Mouse (Mus musculus) small intestine, adult 2 months (tissue): ENCODE data around the gene Gas2l2.

Source experiments
- CTCF ChIP-seq: fragments of 200-500 bp; IDR thresholded peaks from 2 replicates; pipeline ENCODE4 v1.5.1; 2012; ENCODE audit warnings: low read depth, mild to moderate bottlenecking, control low read depth, inconsistent platforms, low read length, moderate library complexity, mixed read lengths; ENCODE audit not compliant: insufficient replicate concordance, insufficient read length; ENCODE audit errors: extremely low read depth
- POLR2A ChIP-seq: fragments of 200-500 bp; IDR thresholded peaks from 2 replicates; pipeline ENCODE4 v1.6.1; 2012; ENCODE audit warnings: low read depth, mild to moderate bottlenecking, control low read depth, inconsistent platforms, low read length, moderate library complexity

DNA sequence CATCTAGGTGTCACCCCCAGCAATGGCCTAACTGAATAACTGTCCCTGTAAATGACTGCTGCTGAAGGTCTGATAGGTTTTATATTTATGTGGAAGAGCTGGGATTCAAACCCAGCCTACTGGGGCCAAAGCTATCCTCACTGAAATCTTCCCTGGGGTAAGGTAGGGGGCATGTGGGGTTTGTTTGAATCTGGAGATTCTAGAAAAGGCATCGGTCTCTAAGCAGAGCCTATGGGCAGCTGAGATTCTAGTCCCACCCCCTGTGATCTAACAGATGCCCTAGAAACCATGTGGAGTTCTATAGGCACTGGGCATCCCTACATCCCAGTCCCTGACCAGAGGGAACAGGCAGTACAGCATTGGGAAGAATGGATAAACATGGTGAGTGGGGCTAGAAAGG is 8.1 kb upstream of the Gas2l2 start, which contains the start of gene 1700020L24Rik:
- TF ChIP-seq POLR2A (no peak), CTCF (no peak)
